Mouse (Mus musculus): Measurements from ENCODE around the gene Yipf3.

- TF ChIP-seq POLR2A (IDR thresholded peaks at IDR 0.05; ENCODE audit: borderline replicate concordance, low read depth, low read length) (no peak; the same call in 1 of the 2 replicates), CTCF (IDR thresholded peaks at IDR 0.05; ENCODE audit: low read depth, low read length) (no peak)
Measured at GRCm38 (mm10) chr17:46247512-46248188, at the start of gene Yipf3, which contains the start of gene Polr1c.

Measured in bone marrow macrophage, adult 2 months (primary cell).